Mouse (Mus musculus) liver, embryonic 11.5 days (tissue): Measurements from ENCODE around the gene Tmem19. TPM values are rescaled to one million over a fixed set of nuclear protein-coding genes. Genes with fewer than 3 reads are reported as not detected.

ENCODE experiments used
- ATAC-seq: fragments of 200-750 bp; cut with Nextera tagmentation; replicated peaks from 2 replicates; pipeline ENCODE4 v1.8.0; 2017; ENCODE audit warnings: moderate number of reproducible peaks, mild to moderate bottlenecking, moderate TSS enrichment, moderate library complexity; ENCODE audit not compliant: low FRiP score
- DNase-seq: peaks from one replicate; pipeline ENCODE4 v3.0.0-alpha.2; 2017; ENCODE audit warnings: low spot score
- H3K27ac ChIP-seq: fragments of 300-500 bp; sonication (generic); 2 replicates; pipeline ENCODE4 v1.5.1; 2014; ENCODE audit warnings: mild to moderate bottlenecking, low read depth, low read length, control low read depth
- H3K27me3 ChIP-seq: fragments of 300-500 bp; sonication (generic); replicated peaks from 2 replicates; pipeline ENCODE4 v1.6.1; 2014; ENCODE audit warnings: low read length, mixed read lengths; ENCODE audit not compliant: control insufficient read depth, insufficient read depth
- H3K36me3 ChIP-seq: fragments of 300-500 bp; sonication (generic); 2 replicates; pipeline ENCODE4 v1.6.1; 2014; ENCODE audit warnings: mild to moderate bottlenecking, low read length, moderate library complexity, mixed read lengths; ENCODE audit not compliant: control insufficient read depth, insufficient read depth
- H3K4me1 ChIP-seq: fragments of 300-500 bp; sonication (generic); replicated peaks from 2 replicates; pipeline ENCODE4 v1.6.1; 2014; ENCODE audit warnings: low read length, mixed read lengths; ENCODE audit not compliant: control insufficient read depth, insufficient read depth
- H3K4me2 ChIP-seq: fragments of 300-500 bp; sonication (generic); 2 replicates; pipeline ENCODE4 v1.6.1; 2014; ENCODE audit warnings: mild to moderate bottlenecking, control low read depth, moderate library complexity
- H3K4me3 ChIP-seq: fragments of 300-500 bp; sonication (generic); 2 replicates; pipeline ENCODE4 v1.5.1; 2014; ENCODE audit warnings: low read depth, low read length, control low read depth
- H3K9ac ChIP-seq: fragments of 300-500 bp; sonication (generic); 2 replicates; pipeline ENCODE4 v1.6.1; 2014; ENCODE audit warnings: low read depth, low read length, control low read depth
- H3K9me3 ChIP-seq: fragments of 300-500 bp; sonication (generic); 2 replicates; pipeline ENCODE4 v1.6.1; 2016; ENCODE audit warnings: low read length, inconsistent platforms, mixed read lengths; ENCODE audit not compliant: control insufficient read depth
- WGBS: fragments of 180-500 bp; shearing (Covaris S2); extraction: QIAGEN DNeasy Blood & Tissue Kit; methylation state at CpG from one replicate; pipeline ENCODE4 v1.1.7; 2014; 5-methylcytosine and 5-hydroxymethylcytosine counted together
- polyA plus RNA-seq: library from polyadenylated mRNA; unstranded; fragments of >200 nt; fragmentation: Nextera tagmentation; extraction: Ambion mirVana; gene quantifications from 2 replicates; pipeline ENCODE4 v1.2.1, GENCODE M21; 2014

The Tmem19 gene
- polyA plus RNA-seq, 1 experiment from 2014 or later = 21.2 TPM

- peaks cover 17% of the 10 kb centered on the region for H3K4me1 ChIP-seq
- H3K36me3 ChIP-seq = no peaks in the 10 kb centered on the region
- H3K27ac ChIP-seq = peak overlapping the region; percentile 92
- H3K9me3 ChIP-seq = no peaks in the 10 kb centered on the region
- H3K9ac ChIP-seq = peak overlapping the region; percentile 98
- ATAC-seq = no peak; the same call in 1 of the 2 replicates
- no peak for DNase-seq
- no peaks in the 10 kb centered on the region for H3K27me3 ChIP-seq
- 5% methylated on average over 15 of the region's 15 CpGs for WGBS
- H3K4me3 ChIP-seq = peak overlapping the region; percentile 97
- peak overlapping the region; percentile 71 for H3K4me2 ChIP-seq
Observed at GRCm38 (mm10) chr10:115383644-115384220, 21.4 kb upstream of the Tmem19 start.

GRCm38 (mm10) chr10:115382846-115383643 lies 20.7 kb upstream of the Tmem19 start:
- Histone ChIP-seq H3K9me3 (no peaks in the 10 kb centered on the region), H3K27ac (no peak overlapping the region), H3K9ac (peak overlapping the region; percentile 98), H3K27me3 (no peaks in the 10 kb centered on the region), H3K4me3 (peak overlapping the region; percentile 97), H3K4me2 (peak overlapping the region; percentile 71), H3K36me3 (no peaks in the 10 kb centered on the region), H3K4me1 (peaks cover 17% of the 10 kb centered on the region)
- WGBS = 63% methylated on average over 12 of the region's 12 CpGs
- ATAC-seq (no peak), DNase-seq (no peak)

GRCm38 (mm10) chr10:115381506-115382084 lies 19.3 kb upstream of the Tmem19 start:
- WGBS = 79% methylated on average over 2 of the region's 2 CpGs
- Histone ChIP-seq H3K9me3 (no peaks in the 10 kb centered on the region), H3K4me2 (no peak overlapping the region), H3K36me3 (no peaks in the 10 kb centered on the region), H3K27me3 (no peaks in the 10 kb centered on the region), H3K9ac (no peak overlapping the region), H3K27ac (no peak overlapping the region), H3K4me1 (peaks cover 11% of the 10 kb centered on the region), H3K4me3 (no peak overlapping the region)
- DNase-seq (no peak), ATAC-seq (no peak)

GRCm38 (mm10) chr10:115363151-115363550 lies 850 bp upstream of the Tmem19 start:
- Histone ChIP-seq H3K4me2 (peak overlapping the region; percentile 89), H3K9me3 (no peaks in the 10 kb centered on the region), H3K4me3 (peak overlapping the region; percentile 49), H3K4me1 (peaks cover 5% of the 10 kb centered on the region; the same call in 1 of the 2 replicates), H3K27me3 (no peaks in the 10 kb centered on the region), H3K36me3 (no peaks in the 10 kb centered on the region), H3K27ac (peak overlapping the region; percentile 97), H3K9ac (peak overlapping the region; percentile 78)
- WGBS = 67% methylated on average over 4 of the region's 4 CpGs
- no peak for ATAC-seq
- no peak for DNase-seq

- no peaks in the 10 kb centered on the region for H3K36me3 ChIP-seq
- peak overlapping the region; percentile 89 for H3K4me2 ChIP-seq
- peaks cover 5% of the 10 kb centered on the region; the same call in 1 of the 2 replicates for H3K4me1 ChIP-seq
- peak overlapping the region; percentile 97 for H3K27ac ChIP-seq
- H3K9ac ChIP-seq = peak overlapping the region; percentile 78
- H3K27me3 ChIP-seq = no peaks in the 10 kb centered on the region
- H3K4me3 ChIP-seq = peak overlapping the region; percentile 49
- 7% methylated on average over 9 of the region's 9 CpGs for WGBS
- ATAC-seq = peak; percentile 42
- no peaks in the 10 kb centered on the region for H3K9me3 ChIP-seq
- no peak for DNase-seq
Observed at GRCm38 (mm10) chr10:115362623-115362964, 293 bp upstream of the Tmem19 start.

- no peak overlapping the region for H3K9ac ChIP-seq
- peaks cover 5% of the 10 kb centered on the region; the same call in 1 of the 2 replicates for H3K4me1 ChIP-seq
- no peak overlapping the region for H3K4me2 ChIP-seq
- ATAC-seq (no peak), DNase-seq (no peak)
- 81% methylated on average over 7 of the region's 7 CpGs for WGBS
- H3K9me3 ChIP-seq = no peaks in the 10 kb centered on the region
- no peaks in the 10 kb centered on the region for H3K27me3 ChIP-seq
- H3K27ac ChIP-seq = no peak overlapping the region
- H3K4me3 ChIP-seq = no peak overlapping the region
- no peaks in the 10 kb centered on the region for H3K36me3 ChIP-seq
Observed at GRCm38 (mm10) chr10:115359066-115359465, 3.2 kb downstream of the Tmem19 start.

GRCm38 (mm10) chr10:115358216-115358919 lies 3.9 kb downstream of the Tmem19 start:
- Histone ChIP-seq H3K27me3 (no peaks in the 10 kb centered on the region), H3K4me2 (no peak overlapping the region), H3K4me3 (no peak overlapping the region), H3K9me3 (no peaks in the 10 kb centered on the region), H3K4me1 (peaks cover 5% of the 10 kb centered on the region; the same call in 1 of the 2 replicates), H3K9ac (no peak overlapping the region), H3K36me3 (no peaks in the 10 kb centered on the region), H3K27ac (no peak overlapping the region)
- ATAC-seq = no peak
- 91% methylated on average over 17 of the region's 17 CpGs for WGBS
- no peak for DNase-seq

- DNase-seq = no peak
- ATAC-seq = no peak
- Histone ChIP-seq H3K9me3 (no peaks in the 10 kb centered on the region), H3K27ac (no peak overlapping the region), H3K4me3 (no peak overlapping the region), H3K4me2 (no peak overlapping the region), H3K27me3 (no peaks in the 10 kb centered on the region), H3K4me1 (no peaks in the 10 kb centered on the region), H3K36me3 (no peaks in the 10 kb centered on the region), H3K9ac (no peak overlapping the region)
- WGBS = 85% methylated on average over 6 of the region's 7 CpGs
Observed at GRCm38 (mm10) chr10:115356106-115356505, 6.2 kb downstream of the Tmem19 start.
